Mouse (Mus musculus): ENCODE data around the gene Traf5. TPM values are rescaled to one million over a fixed set of nuclear protein-coding genes. Genes with fewer than 3 reads are reported as not detected.

Traf5 gene
- polyA plus RNA-seq, 1 experiment from 2014 or later: 4.4 TPM

GRCm38 (mm10) chr1:191963413-191963812 is 128.9 kb downstream of the Traf5 start:
- ATAC-seq (replicated peaks; ENCODE audit: low FRiP score) (no peak), DNase-seq (ENCODE audit: low spot score) (peak; percentile 29)
- Histone ChIP-seq H3K27ac (ENCODE audit: low read depth, low read length) (no peak overlapping the region), H3K4me2 (ENCODE audit: low read depth, low read length, severe bottlenecking) (no peak overlapping the region), H3K4me1 (replicated peaks; ENCODE audit: control insufficient read depth, insufficient read depth, low read length) (no peaks in the 10 kb centered on the region), H3K36me3 (ENCODE audit: control insufficient read depth, insufficient read depth, low read length) (no peaks in the 10 kb centered on the region), H3K9ac (ENCODE audit: low read length) (no peak overlapping the region), H3K9me3 (ENCODE audit: control insufficient read depth, low read length) (no peaks in the 10 kb centered on the region), H3K27me3 (ENCODE audit: control insufficient read depth, insufficient read depth, low read length) (no peaks in the 10 kb centered on the region), H3K4me3 (ENCODE audit: low read depth, low read length) (no peak overlapping the region)
- 76% methylated on average over 3 of the region's 3 CpGs for WGBS

- H3K4me1 ChIP-seq (replicated peaks; ENCODE audit: control insufficient read depth, insufficient read depth, low read length): no peaks in the 10 kb centered on the region
- 46% methylated on average over 2 of the region's 2 CpGs for WGBS
These were observed 131.4 kb downstream of the Traf5 start for GRCm38 (mm10) chr1:191960946-191961345.

GRCm38 (mm10) chr1:191957321-191957720 is 135.0 kb downstream of the Traf5 start:
- no peak for ATAC-seq (replicated peaks; ENCODE audit: low FRiP score)
- no peak overlapping the region for H3K4me2 ChIP-seq (ENCODE audit: low read depth, low read length, severe bottlenecking)
- H3K27ac ChIP-seq (ENCODE audit: low read depth, low read length): no peak overlapping the region
- no peaks in the 10 kb centered on the region for H3K27me3 ChIP-seq (ENCODE audit: control insufficient read depth, insufficient read depth, low read length)
- H3K36me3 ChIP-seq (ENCODE audit: control insufficient read depth, insufficient read depth, low read length): no peaks in the 10 kb centered on the region
- H3K4me3 ChIP-seq (ENCODE audit: low read depth, low read length): no peak overlapping the region
- H3K4me1 ChIP-seq (replicated peaks; ENCODE audit: control insufficient read depth, insufficient read depth, low read length): no peaks in the 10 kb centered on the region
- 85% methylated on average over 3 of the region's 3 CpGs for WGBS
- DNase-seq (ENCODE audit: low spot score): no peak
- H3K9me3 ChIP-seq (ENCODE audit: control insufficient read depth, low read length): no peaks in the 10 kb centered on the region
- no peak overlapping the region for H3K9ac ChIP-seq (ENCODE audit: low read length)

More at GRCm38 (mm10) chr1:191960946-191961345, 131.4 kb downstream of the Traf5 start:
- no peak overlapping the region for H3K27ac ChIP-seq (ENCODE audit: low read depth, low read length)
- H3K4me2 ChIP-seq (ENCODE audit: low read depth, low read length, severe bottlenecking): no peak overlapping the region
- H3K36me3 ChIP-seq (ENCODE audit: control insufficient read depth, insufficient read depth, low read length): no peaks in the 10 kb centered on the region
- no peak overlapping the region for H3K4me3 ChIP-seq (ENCODE audit: low read depth, low read length)
- DNase-seq (ENCODE audit: low spot score) (no peak), ATAC-seq (replicated peaks; ENCODE audit: low FRiP score) (no peak)
- no peak overlapping the region for H3K9ac ChIP-seq (ENCODE audit: low read length)
- H3K9me3 ChIP-seq (ENCODE audit: control insufficient read depth, low read length): no peaks in the 10 kb centered on the region
- H3K27me3 ChIP-seq (ENCODE audit: control insufficient read depth, insufficient read depth, low read length): no peaks in the 10 kb centered on the region

GRCm38 (mm10) chr1:191956871-191957270 is 135.5 kb downstream of the Traf5 start:
- ATAC-seq (replicated peaks; ENCODE audit: low FRiP score) (no peak), DNase-seq (ENCODE audit: low spot score) (no peak)
- H3K36me3 ChIP-seq (ENCODE audit: control insufficient read depth, insufficient read depth, low read length): no peaks in the 10 kb centered on the region
- H3K9me3 ChIP-seq (ENCODE audit: control insufficient read depth, low read length): no peaks in the 10 kb centered on the region
- no peak overlapping the region for H3K27ac ChIP-seq (ENCODE audit: low read depth, low read length)
- no peak overlapping the region for H3K4me2 ChIP-seq (ENCODE audit: low read depth, low read length, severe bottlenecking)
- 84% methylated on average over 2 of the region's 2 CpGs for WGBS
- H3K4me3 ChIP-seq (ENCODE audit: low read depth, low read length): no peak overlapping the region
- H3K4me1 ChIP-seq (replicated peaks; ENCODE audit: control insufficient read depth, insufficient read depth, low read length): no peaks in the 10 kb centered on the region
- no peak overlapping the region for H3K9ac ChIP-seq (ENCODE audit: low read length)
- no peaks in the 10 kb centered on the region for H3K27me3 ChIP-seq (ENCODE audit: control insufficient read depth, insufficient read depth, low read length)

- Histone ChIP-seq H3K4me3 (ENCODE audit: low read depth, low read length) (no peak overlapping the region), H3K4me2 (ENCODE audit: low read depth, low read length, severe bottlenecking) (no peak overlapping the region), H3K9ac (ENCODE audit: low read length) (no peak overlapping the region), H3K36me3 (ENCODE audit: control insufficient read depth, insufficient read depth, low read length) (no peaks in the 10 kb centered on the region), H3K27ac (ENCODE audit: low read depth, low read length) (no peak overlapping the region), H3K27me3 (ENCODE audit: control insufficient read depth, insufficient read depth, low read length) (no peaks in the 10 kb centered on the region), H3K9me3 (ENCODE audit: control insufficient read depth, low read length) (no peaks in the 10 kb centered on the region), H3K4me1 (replicated peaks; ENCODE audit: control insufficient read depth, insufficient read depth, low read length) (no peaks in the 10 kb centered on the region)
- 67% methylated on average over 3 of the region's 3 CpGs for WGBS
- ATAC-seq (replicated peaks; ENCODE audit: low FRiP score) (no peak), DNase-seq (ENCODE audit: low spot score) (no peak)
These were observed 136.1 kb downstream of the Traf5 start for GRCm38 (mm10) chr1:191956261-191956660.

GRCm38 (mm10) chr1:191955101-191955500 is 137.3 kb downstream of the Traf5 start:
- Histone ChIP-seq H3K27ac (ENCODE audit: low read depth, low read length) (no peak overlapping the region), H3K4me2 (ENCODE audit: low read depth, low read length, severe bottlenecking) (no peak overlapping the region), H3K27me3 (ENCODE audit: control insufficient read depth, insufficient read depth, low read length) (no peaks in the 10 kb centered on the region), H3K4me1 (replicated peaks; ENCODE audit: control insufficient read depth, insufficient read depth, low read length) (no peaks in the 10 kb centered on the region), H3K36me3 (ENCODE audit: control insufficient read depth, insufficient read depth, low read length) (no peaks in the 10 kb centered on the region), H3K9me3 (ENCODE audit: control insufficient read depth, low read length) (no peaks in the 10 kb centered on the region), H3K9ac (ENCODE audit: low read length) (no peak overlapping the region), H3K4me3 (ENCODE audit: low read depth, low read length) (no peak overlapping the region)
- 68% methylated on average over 3 of the region's 3 CpGs for WGBS
- ATAC-seq (replicated peaks; ENCODE audit: low FRiP score) (no peak), DNase-seq (ENCODE audit: low spot score) (no peak)

- H3K9ac ChIP-seq (ENCODE audit: low read length): no peak overlapping the region
- no peaks in the 10 kb centered on the region for H3K36me3 ChIP-seq (ENCODE audit: control insufficient read depth, insufficient read depth, low read length)
- H3K4me2 ChIP-seq (ENCODE audit: low read depth, low read length, severe bottlenecking): no peak overlapping the region
- H3K27ac ChIP-seq (ENCODE audit: low read depth, low read length): no peak overlapping the region
- ATAC-seq (replicated peaks; ENCODE audit: low FRiP score): no peak
- H3K27me3 ChIP-seq (ENCODE audit: control insufficient read depth, insufficient read depth, low read length): no peaks in the 10 kb centered on the region
- H3K9me3 ChIP-seq (ENCODE audit: control insufficient read depth, low read length): no peaks in the 10 kb centered on the region
- H3K4me1 ChIP-seq (replicated peaks; ENCODE audit: control insufficient read depth, insufficient read depth, low read length): no peaks in the 10 kb centered on the region; the same call in 1 of the 2 replicates
- 90% methylated on average over 11 of the region's 11 CpGs for WGBS
- no peak overlapping the region for H3K4me3 ChIP-seq (ENCODE audit: low read depth, low read length)
- DNase-seq (ENCODE audit: low spot score): no peak
These were observed 139.5 kb downstream of the Traf5 start for GRCm38 (mm10) chr1:191952733-191953335.

GRCm38 (mm10) chr1:191950611-191951010 is 141.7 kb downstream of the Traf5 start:
- no peak overlapping the region for H3K4me2 ChIP-seq (ENCODE audit: low read depth, low read length, severe bottlenecking)
- ATAC-seq (replicated peaks; ENCODE audit: low FRiP score): no peak
- H3K4me1 ChIP-seq (replicated peaks; ENCODE audit: control insufficient read depth, insufficient read depth, low read length): no peaks in the 10 kb centered on the region; the same call in 1 of the 2 replicates
- no peaks in the 10 kb centered on the region for H3K9me3 ChIP-seq (ENCODE audit: control insufficient read depth, low read length)
- 74% methylated on average over 2 of the region's 2 CpGs for WGBS
- H3K9ac ChIP-seq (ENCODE audit: low read length): no peak overlapping the region
- no peak for DNase-seq (ENCODE audit: low spot score)
- H3K4me3 ChIP-seq (ENCODE audit: low read depth, low read length): no peak overlapping the region
- no peak overlapping the region for H3K27ac ChIP-seq (ENCODE audit: low read depth, low read length)
- H3K27me3 ChIP-seq (ENCODE audit: control insufficient read depth, insufficient read depth, low read length): no peaks in the 10 kb centered on the region
- no peaks in the 10 kb centered on the region for H3K36me3 ChIP-seq (ENCODE audit: control insufficient read depth, insufficient read depth, low read length)

- no peaks in the 10 kb centered on the region for H3K27me3 ChIP-seq (ENCODE audit: control insufficient read depth, insufficient read depth, low read length)
- DNase-seq (ENCODE audit: low spot score) (no peak), ATAC-seq (replicated peaks; ENCODE audit: low FRiP score) (no peak)
- H3K4me1 ChIP-seq (replicated peaks; ENCODE audit: control insufficient read depth, insufficient read depth, low read length): no peaks in the 10 kb centered on the region; the same call in 1 of the 2 replicates
- H3K9me3 ChIP-seq (ENCODE audit: control insufficient read depth, low read length): no peaks in the 10 kb centered on the region
- WGBS: 85% methylated on average over 8 of the region's 8 CpGs
- H3K9ac ChIP-seq (ENCODE audit: low read length): no peak overlapping the region
- no peaks in the 10 kb centered on the region for H3K36me3 ChIP-seq (ENCODE audit: control insufficient read depth, insufficient read depth, low read length)
- H3K4me2 ChIP-seq (ENCODE audit: low read depth, low read length, severe bottlenecking): no peak overlapping the region
- no peak overlapping the region for H3K27ac ChIP-seq (ENCODE audit: low read depth, low read length)
- H3K4me3 ChIP-seq (ENCODE audit: low read depth, low read length): no peak overlapping the region
These were observed 143.8 kb downstream of the Traf5 start for GRCm38 (mm10) chr1:191948600-191948999.

Data from forebrain, embryonic 11.5 days (tissue).